ENCODE assay signal across 7 mouse cellular contexts in genomic region chr10:128695411-128695991, GRCm38 (mm10). TPM values are rescaled to one million over a fixed set of nuclear protein-coding genes. Genes with fewer than 3 reads are reported as not detected.
DNase-seq lines count a peak whose midpoint lies in the region; ATAC-seq and TF ChIP-seq lines count a peak whose summit lies in the region.

No protein-coding gene starts in this region.

- H3K9me3 ChIP-seq in forebrain, embryonic 11.5 days (ENCODE audit: control insufficient read depth, low read length) = no peaks in the 10 kb centered on the region
- H3K9me3 ChIP-seq in liver, embryonic 14.5 days (ENCODE audit: control insufficient read depth, low read length) = no peaks in the 10 kb centered on the region

- no peak for TF ChIP-seq EP300 in liver, embryonic 14.5 days (IDR thresholded peaks at IDR 0.05; ENCODE audit: low read depth)

- TF ChIP-seq POLR2A in testis, adult 2 months (IDR thresholded peaks at IDR 0.05; ENCODE audit: control insufficient read depth, low read depth, low read length) = no peak

- under 1% methylated on average over 22 of the region's 22 CpGs for WGBS in forebrain, embryonic 11.5 days
- under 1% methylated on average over 22 of the region's 22 CpGs for WGBS in liver, embryonic 14.5 days (ENCODE audit: insufficient replicate concordance)

- ATAC-seq in forebrain, embryonic 11.5 days (replicated peaks; ENCODE audit: low FRiP score) = no peak
- no peak for ATAC-seq in liver, embryonic 14.5 days (ENCODE audit: insufficient read depth)

- DNase-seq in testis, postnatal 14 days (ENCODE audit: low spot score) = no peak
- DNase-seq in forebrain, embryonic 11.5 days (ENCODE audit: low spot score) = no peak
- no peak for DNase-seq in liver, embryonic 14.5 days (ENCODE audit: low read depth in 3 of 3, low spot score in 3 of 3)
- no peak for DNase-seq in embryo, embryonic 11 days
- DNase-seq in gastrocnemius, postnatal 25 days = no peak
- DNase-seq in Muller cell, postnatal 12 days (ENCODE audit: inconsistent ontology term) = no peak

- H3K4me2 ChIP-seq in forebrain, embryonic 11.5 days (ENCODE audit: low read depth, low read length, severe bottlenecking) = peak overlapping the region; percentile 78
- H3K4me2 ChIP-seq in liver, embryonic 14.5 days (ENCODE audit: low read depth) = peak overlapping the region; percentile 90

- H3K27ac ChIP-seq in testis, adult 2 months (ENCODE audit: control insufficient read depth, insufficient read depth, low read depth, low read length) = peak overlapping the region; percentile 88
- H3K27ac ChIP-seq in forebrain, embryonic 11.5 days (ENCODE audit: low read depth, low read length) = peak overlapping the region; percentile 94
- peak overlapping the region; percentile 90 for H3K27ac ChIP-seq in liver, embryonic 14.5 days

- no peaks in the 10 kb centered on the region; the same call in 1 of the 2 replicates for H3K36me3 ChIP-seq in testis, adult 2 months (ENCODE audit: control insufficient read depth, insufficient read depth, low read length)
- peaks cover 3% of the 10 kb centered on the region; the same call in 1 of the 2 replicates for H3K36me3 ChIP-seq in forebrain, embryonic 11.5 days (ENCODE audit: control insufficient read depth, insufficient read depth, low read length)
- peaks cover 24% of the 10 kb centered on the region for H3K36me3 ChIP-seq in liver, embryonic 14.5 days (replicated peaks; ENCODE audit: control insufficient read depth, insufficient read depth, low read depth)

- H3K27me3 ChIP-seq in testis, adult 2 months (ENCODE audit: control insufficient read depth, insufficient read depth, low read length) = no peaks in the 10 kb centered on the region
- no peaks in the 10 kb centered on the region for H3K27me3 ChIP-seq in forebrain, embryonic 11.5 days (ENCODE audit: control insufficient read depth, insufficient read depth, low read length)
- H3K27me3 ChIP-seq in liver, embryonic 14.5 days (ENCODE audit: control insufficient read depth, insufficient read depth, low read length) = no peaks in the 10 kb centered on the region

- H3K4me3 ChIP-seq in testis, adult 2 months (ENCODE audit: control insufficient read depth, low read depth, low read length) = peak overlapping the region; percentile 90
- peak overlapping the region; percentile 87 for H3K4me3 ChIP-seq in forebrain, embryonic 11.5 days (ENCODE audit: low read depth, low read length)
- H3K4me3 ChIP-seq in liver, embryonic 14.5 days (ENCODE audit: insufficient read depth in 1 of 2, low read depth in 2 of 2, low read length in 2 of 2) = peak overlapping the region; percentile 77 to 99

- peak overlapping the region; percentile 98 for H3K9ac ChIP-seq in forebrain, embryonic 11.5 days (ENCODE audit: low read length)
- peak overlapping the region; percentile 99 for H3K9ac ChIP-seq in liver, embryonic 14.5 days (replicated peaks)

- H3K4me1 ChIP-seq in testis, adult 2 months (ENCODE audit: control insufficient read depth, insufficient read depth, low read length) = peaks cover 7% of the 10 kb centered on the region; the same call in 1 of the 2 replicates
- H3K4me1 ChIP-seq in forebrain, embryonic 11.5 days (replicated peaks; ENCODE audit: control insufficient read depth, insufficient read depth, low read length) = no peaks in the 10 kb centered on the region; the same call in 1 of the 2 replicates
- H3K4me1 ChIP-seq in liver, embryonic 14.5 days (replicated peaks; ENCODE audit: control insufficient read depth in 2 of 2, insufficient read depth in 2 of 2, low read length in 1 of 2) = peaks cover 5 to 19% of the 10 kb centered on the region in 2 experiments

- no peak for TF ChIP-seq CTCF in testis, adult 2 months (IDR thresholded peaks at IDR 0.05; ENCODE audit: control insufficient read depth, insufficient read depth, insufficient replicate concordance, low read depth, low read length)
- no peak for TF ChIP-seq CTCF in liver, embryonic 14.5 days (IDR thresholded peaks at IDR 0.05; ENCODE audit: low read depth)

RNA-seq across cellular contexts. Expression of gene Rab5b, which starts 0.6 kb away (rescaled TPM):
- 27.6 and 31.1 TPM in 2 replicates for polyA plus RNA-seq in testis, adult 2 months (2012; rRNA removed)
- polyA plus RNA-seq in forebrain, embryonic 11.5 days (2014; fragmentation: Nextera tagmentation; extraction: Ambion mirVana) = 78.8 and 79.1 TPM in 2 replicates
- 17.8 and 19.3 TPM in 2 replicates for polyA plus RNA-seq in liver, embryonic 14.5 days (2012; rRNA removed)
- 24.5 and 26.2 TPM in 2 replicates for polyA plus RNA-seq in liver, embryonic 14.5 days (2014; fragmentation: Nextera tagmentation; extraction: Ambion mirVana)
- total RNA-seq in gastrocnemius, postnatal 25 days (2021) = 10 to 100 TPM; 78.9 to 80.0 TPM

RNA-seq across cellular contexts. Expression of gene Pmel, which starts 8.5 kb away (rescaled TPM):
- 24.6 and 27.7 TPM in 2 replicates for polyA plus RNA-seq in testis, adult 2 months (2012; rRNA removed)
- 1.8 and 4.5 TPM in 2 replicates for polyA plus RNA-seq in forebrain, embryonic 11.5 days (2014; fragmentation: Nextera tagmentation; extraction: Ambion mirVana)
- 0.27 and 0.31 TPM in 2 replicates for polyA plus RNA-seq in liver, embryonic 14.5 days (2012; rRNA removed)
- polyA plus RNA-seq in liver, embryonic 14.5 days (2014; fragmentation: Nextera tagmentation; extraction: Ambion mirVana) = 0.20 and 0.50 TPM in 2 replicates
- total RNA-seq in gastrocnemius, postnatal 25 days (2021) = under 1 TPM; 0.41 to 0.70 TPM

RNA-seq across cellular contexts. Expression of gene Cdk2, which starts 9.3 kb away (rescaled TPM):
- 53.1 and 61.0 TPM in 2 replicates for polyA plus RNA-seq in testis, adult 2 months (2012; rRNA removed)
- 119 and 120 TPM in 2 replicates for polyA plus RNA-seq in forebrain, embryonic 11.5 days (2014; fragmentation: Nextera tagmentation; extraction: Ambion mirVana)
- polyA plus RNA-seq in liver, embryonic 14.5 days (2012; rRNA removed) = 38.8 and 40.7 TPM in 2 replicates
- 51.8 and 56.6 TPM in 2 replicates for polyA plus RNA-seq in liver, embryonic 14.5 days (2014; fragmentation: Nextera tagmentation; extraction: Ambion mirVana)
- total RNA-seq in gastrocnemius, postnatal 25 days (2021) = 1 to 10 TPM; 3.8 to 5.3 TPM

RNA-seq across cellular contexts. Expression of gene Suox, which starts 21.6 kb away (rescaled TPM):
- 7.0 and 9.7 TPM in 2 replicates for polyA plus RNA-seq in testis, adult 2 months (2012; rRNA removed)
- polyA plus RNA-seq in forebrain, embryonic 11.5 days (2014; fragmentation: Nextera tagmentation; extraction: Ambion mirVana) = 10.8 and 11.7 TPM in 2 replicates
- 8.1 and 8.6 TPM in 2 replicates for polyA plus RNA-seq in liver, embryonic 14.5 days (2012; rRNA removed)
- polyA plus RNA-seq in liver, embryonic 14.5 days (2014; fragmentation: Nextera tagmentation; extraction: Ambion mirVana) = 7.6 and 9.9 TPM in 2 replicates
- 10 to 100 TPM; 17.7 to 20.7 TPM for total RNA-seq in gastrocnemius, postnatal 25 days (2021)

RNA-seq across cellular contexts. Expression of gene Dgka, which starts 49.2 kb away (rescaled TPM):
- 124 TPM in 2 replicates for polyA plus RNA-seq in testis, adult 2 months (2012; rRNA removed)
- 3.9 and 4.0 TPM in 2 replicates for polyA plus RNA-seq in forebrain, embryonic 11.5 days (2014; fragmentation: Nextera tagmentation; extraction: Ambion mirVana)
- 1.4 and 1.6 TPM in 2 replicates for polyA plus RNA-seq in liver, embryonic 14.5 days (2012; rRNA removed)
- polyA plus RNA-seq in liver, embryonic 14.5 days (2014; fragmentation: Nextera tagmentation; extraction: Ambion mirVana) = 2.0 and 2.1 TPM in 2 replicates
- total RNA-seq in gastrocnemius, postnatal 25 days (2021) = 1 to 10 TPM; 8.0 to 8.3 TPM
